Mouse (Mus musculus): ENCODE results near the gene Ttc39a. TPM values are rescaled to one million over a fixed set of nuclear protein-coding genes. Genes with fewer than 3 reads are reported as not detected.

Ttc39a gene
- polyA plus RNA-seq, 1 experiment from 2014 or later, result 12.0 TPM

GRCm38 (mm10) chr4:109412233-109412632, 5.8 kb downstream of the Ttc39a start:
- Histone ChIP-seq H3K27ac (ENCODE audit: low read depth, low read length) (peak overlapping the region; percentile 98), H3K4me1 (replicated peaks; ENCODE audit: control insufficient read depth, insufficient read depth, low read length) (peaks cover 47% of the 10 kb centered on the region), H3K36me3 (ENCODE audit: control insufficient read depth, insufficient read depth, low read length) (no peaks in the 10 kb centered on the region), H3K27me3 (replicated peaks; ENCODE audit: control insufficient read depth, insufficient read depth, low read length) (no peaks in the 10 kb centered on the region), H3K4me3 (ENCODE audit: low read depth, low read length) (no peak overlapping the region), H3K9ac (ENCODE audit: low read depth, low read length) (peak overlapping the region; percentile 61), H3K4me2 (peak overlapping the region; percentile 67), H3K9me3 (ENCODE audit: control insufficient read depth, low read length) (no peaks in the 10 kb centered on the region)
- 78% methylated on average over 5 of the region's 5 CpGs for WGBS
- no peak for ATAC-seq (replicated peaks; ENCODE audit: low FRiP score)
- DNase-seq (ENCODE audit: low spot score), result no peak

DNA sequence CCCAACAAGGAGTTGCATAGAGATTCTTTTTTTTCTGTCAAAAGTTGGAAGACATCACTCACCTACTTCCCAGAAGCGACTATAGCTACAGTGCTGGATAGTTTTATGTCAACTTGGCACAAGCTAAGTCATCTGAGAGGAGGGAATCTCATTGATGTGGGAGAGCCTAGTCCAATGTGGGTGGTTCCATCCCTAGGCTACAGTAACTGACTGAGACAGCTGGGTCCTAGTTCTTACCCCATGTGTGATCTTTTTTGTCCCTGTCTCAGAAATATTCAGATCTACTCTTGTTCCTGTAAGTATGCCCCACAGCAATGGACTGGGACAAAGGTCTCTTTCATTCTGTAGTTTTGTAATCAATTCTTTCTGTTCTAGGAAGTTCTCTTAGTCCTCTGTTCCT, 11.6 kb downstream of the Ttc39a start:
- H3K4me1 ChIP-seq (replicated peaks; ENCODE audit: control insufficient read depth, insufficient read depth, low read length), result peaks cover 8% of the 10 kb centered on the region; the same call in 1 of the 2 replicates
- no peaks in the 10 kb centered on the region for H3K9me3 ChIP-seq (ENCODE audit: control insufficient read depth, low read length)
- H3K4me2 ChIP-seq, result no peak overlapping the region
- ATAC-seq (replicated peaks; ENCODE audit: low FRiP score) (no peak), DNase-seq (ENCODE audit: low spot score) (no peak)
- no peak overlapping the region for H3K9ac ChIP-seq (ENCODE audit: low read depth, low read length)
- H3K4me3 ChIP-seq (ENCODE audit: low read depth, low read length), result no peak overlapping the region
- no peaks in the 10 kb centered on the region for H3K36me3 ChIP-seq (ENCODE audit: control insufficient read depth, insufficient read depth, low read length)
- WGBS, result 82% methylated on average over 1 of the region's 1 CpGs
- H3K27me3 ChIP-seq (replicated peaks; ENCODE audit: control insufficient read depth, insufficient read depth, low read length), result no peaks in the 10 kb centered on the region
- H3K27ac ChIP-seq (ENCODE audit: low read depth, low read length), result no peak overlapping the region

- no peak overlapping the region for H3K27ac ChIP-seq (ENCODE audit: low read depth, low read length)
- no peak overlapping the region for H3K9ac ChIP-seq (ENCODE audit: low read depth, low read length)
- H3K27me3 ChIP-seq (replicated peaks; ENCODE audit: control insufficient read depth, insufficient read depth, low read length), result no peaks in the 10 kb centered on the region
- H3K4me1 ChIP-seq (replicated peaks; ENCODE audit: control insufficient read depth, insufficient read depth, low read length), result peaks cover 8% of the 10 kb centered on the region; the same call in 1 of the 2 replicates
- DNase-seq (ENCODE audit: low spot score) (no peak), ATAC-seq (replicated peaks; ENCODE audit: low FRiP score) (no peak)
- no peak overlapping the region for H3K4me3 ChIP-seq (ENCODE audit: low read depth, low read length)
- 29% methylated on average over 3 of the region's 3 CpGs for WGBS
- H3K9me3 ChIP-seq (ENCODE audit: control insufficient read depth, low read length), result no peaks in the 10 kb centered on the region
- H3K4me2 ChIP-seq, result no peak overlapping the region
- no peaks in the 10 kb centered on the region for H3K36me3 ChIP-seq (ENCODE audit: control insufficient read depth, insufficient read depth, low read length)
These were observed 12.6 kb downstream of the Ttc39a start for GRCm38 (mm10) chr4:109419017-109419416.

GRCm38 (mm10) chr4:109419563-109419962, 13.1 kb downstream of the Ttc39a start:
- 79% methylated on average over 4 of the region's 4 CpGs for WGBS
- H3K9ac ChIP-seq (ENCODE audit: low read depth, low read length), result no peak overlapping the region
- no peak overlapping the region for H3K4me2 ChIP-seq
- no peak for ATAC-seq (replicated peaks; ENCODE audit: low FRiP score)
- H3K9me3 ChIP-seq (ENCODE audit: control insufficient read depth, low read length), result no peaks in the 10 kb centered on the region
- no peaks in the 10 kb centered on the region for H3K36me3 ChIP-seq (ENCODE audit: control insufficient read depth, insufficient read depth, low read length)
- H3K4me1 ChIP-seq (replicated peaks; ENCODE audit: control insufficient read depth, insufficient read depth, low read length), result peaks cover 4% of the 10 kb centered on the region; the same call in 1 of the 2 replicates
- DNase-seq (ENCODE audit: low spot score), result no peak
- H3K27ac ChIP-seq (ENCODE audit: low read depth, low read length), result no peak overlapping the region
- no peak overlapping the region for H3K4me3 ChIP-seq (ENCODE audit: low read depth, low read length)
- H3K27me3 ChIP-seq (replicated peaks; ENCODE audit: control insufficient read depth, insufficient read depth, low read length), result no peaks in the 10 kb centered on the region

DNA sequence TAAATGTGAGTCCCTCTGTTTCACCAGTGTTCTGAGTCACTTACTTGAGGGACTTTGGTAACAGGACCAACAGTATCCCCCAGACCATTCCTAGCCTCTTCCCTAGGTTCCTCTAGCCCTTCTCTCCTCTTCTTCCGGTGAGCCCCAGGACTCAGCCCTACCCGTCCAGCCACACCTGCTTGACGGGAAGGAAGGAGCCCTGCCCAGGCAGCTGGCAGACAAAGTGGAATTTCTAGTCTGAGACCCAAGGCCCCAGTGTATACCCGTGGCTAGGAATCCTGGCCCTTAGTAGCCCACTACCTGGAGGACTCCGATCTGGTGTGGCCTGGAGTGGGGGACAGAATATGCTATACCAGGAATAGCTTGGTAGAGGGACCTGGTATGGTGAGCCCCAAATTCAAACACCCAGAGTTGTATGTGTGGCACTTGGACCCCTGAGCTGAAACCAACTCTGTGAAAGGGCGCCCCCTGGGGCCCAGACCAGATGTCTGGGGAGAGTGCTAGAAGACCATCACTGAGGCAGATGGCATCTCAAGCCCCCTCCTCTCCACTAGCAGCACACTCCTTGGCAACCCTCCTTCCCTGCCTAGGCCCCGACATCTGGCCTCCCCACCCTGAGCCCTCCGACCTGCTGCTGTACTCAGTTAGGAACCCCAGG, 13.8 kb downstream of the Ttc39a start:
- Histone ChIP-seq H3K27me3 (replicated peaks; ENCODE audit: control insufficient read depth, insufficient read depth, low read length) (no peaks in the 10 kb centered on the region), H3K4me1 (replicated peaks; ENCODE audit: control insufficient read depth, insufficient read depth, low read length) (0 out of 2 replicates have a peak, but pooled peaks cover 2% of the 10 kb centered on the region), H3K36me3 (ENCODE audit: control insufficient read depth, insufficient read depth, low read length) (no peaks in the 10 kb centered on the region), H3K27ac (ENCODE audit: low read depth, low read length) (no peak overlapping the region), H3K4me3 (ENCODE audit: low read depth, low read length) (no peak overlapping the region), H3K4me2 (no peak overlapping the region), H3K9me3 (ENCODE audit: control insufficient read depth, low read length) (no peaks in the 10 kb centered on the region), H3K9ac (ENCODE audit: low read depth, low read length) (no peak overlapping the region)
- no peak for DNase-seq (ENCODE audit: low spot score)
- WGBS, result 72% methylated on average over 8 of the region's 8 CpGs
- peak; percentile 17; the same call in 1 of the 2 replicates for ATAC-seq (replicated peaks; ENCODE audit: low FRiP score)

DNA sequence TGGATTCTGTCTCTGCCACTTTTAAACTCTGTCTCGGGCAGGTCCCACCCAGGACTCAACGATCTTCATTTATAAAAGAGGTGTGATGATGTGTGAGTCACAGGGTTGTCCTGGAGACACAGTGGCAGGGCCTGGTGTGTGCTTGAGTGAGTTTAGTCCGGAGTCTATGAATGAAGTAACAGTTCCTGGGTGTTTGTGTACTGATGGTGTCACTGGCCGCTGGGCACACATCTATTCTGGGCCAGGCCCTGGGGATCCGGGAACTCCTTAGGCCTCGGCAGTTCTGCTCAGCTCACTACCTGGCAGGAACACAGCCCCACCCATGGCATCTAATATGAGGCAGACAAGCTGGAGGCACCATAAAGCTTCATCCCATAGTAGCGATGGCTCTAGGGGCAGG, 15.2 kb downstream of the Ttc39a start:
- H3K27ac ChIP-seq (ENCODE audit: low read depth, low read length), result no peak overlapping the region
- ATAC-seq (replicated peaks; ENCODE audit: low FRiP score) (no peak; the same call in 1 of the 2 replicates), DNase-seq (ENCODE audit: low spot score) (no peak)
- no peak overlapping the region for H3K9ac ChIP-seq (ENCODE audit: low read depth, low read length)
- H3K27me3 ChIP-seq (replicated peaks; ENCODE audit: control insufficient read depth, insufficient read depth, low read length), result no peaks in the 10 kb centered on the region
- no peaks in the 10 kb centered on the region for H3K36me3 ChIP-seq (ENCODE audit: control insufficient read depth, insufficient read depth, low read length)
- no peaks in the 10 kb centered on the region for H3K9me3 ChIP-seq (ENCODE audit: control insufficient read depth, low read length)
- no peak overlapping the region for H3K4me3 ChIP-seq (ENCODE audit: low read depth, low read length)
- WGBS, result 87% methylated on average over 7 of the region's 7 CpGs
- H3K4me2 ChIP-seq, result no peak overlapping the region
- H3K4me1 ChIP-seq (replicated peaks; ENCODE audit: control insufficient read depth, insufficient read depth, low read length), result 0 out of 2 replicates have a peak, but pooled peaks cover 2% of the 10 kb centered on the region

DNA sequence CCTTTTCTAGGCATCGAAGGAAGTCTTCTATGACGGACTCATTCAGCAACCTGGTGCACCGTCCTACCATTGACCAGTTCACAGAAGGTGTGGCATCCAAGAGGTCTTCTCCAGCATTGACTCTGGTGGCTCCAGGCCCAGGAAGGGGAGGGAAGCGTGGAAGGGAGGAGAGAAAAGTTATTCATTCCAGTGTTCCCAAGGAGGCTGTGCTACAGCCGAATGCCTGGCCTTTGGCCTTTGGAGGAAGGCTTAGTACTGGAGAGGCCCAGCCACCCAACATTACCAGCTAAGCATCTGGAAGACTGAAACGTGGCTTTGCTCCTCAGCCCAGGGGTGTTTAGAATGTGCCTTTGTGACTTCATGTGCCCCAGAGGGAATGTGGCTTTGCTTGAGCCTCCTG, 16.0 kb downstream of the Ttc39a start:
- Histone ChIP-seq H3K9me3 (ENCODE audit: control insufficient read depth, low read length) (no peaks in the 10 kb centered on the region), H3K36me3 (ENCODE audit: control insufficient read depth, insufficient read depth, low read length) (no peaks in the 10 kb centered on the region), H3K4me1 (replicated peaks; ENCODE audit: control insufficient read depth, insufficient read depth, low read length) (0 out of 2 replicates have a peak, but pooled peaks cover 2% of the 10 kb centered on the region), H3K9ac (ENCODE audit: low read depth, low read length) (no peak overlapping the region), H3K4me3 (ENCODE audit: low read depth, low read length) (no peak overlapping the region), H3K4me2 (no peak overlapping the region), H3K27me3 (replicated peaks; ENCODE audit: control insufficient read depth, insufficient read depth, low read length) (no peaks in the 10 kb centered on the region), H3K27ac (ENCODE audit: low read depth, low read length) (no peak overlapping the region)
- ATAC-seq (replicated peaks; ENCODE audit: low FRiP score) (no peak), DNase-seq (ENCODE audit: low spot score) (no peak)
- 76% methylated on average over 6 of the region's 6 CpGs for WGBS

GRCm38 (mm10) chr4:109423438-109423837, 17.0 kb downstream of the Ttc39a start:
- Histone ChIP-seq H3K27ac (ENCODE audit: low read depth, low read length) (no peak overlapping the region), H3K4me1 (replicated peaks; ENCODE audit: control insufficient read depth, insufficient read depth, low read length) (0 out of 2 replicates have a peak, but pooled peaks cover 2% of the 10 kb centered on the region), H3K9ac (ENCODE audit: low read depth, low read length) (no peak overlapping the region), H3K4me3 (ENCODE audit: low read depth, low read length) (no peak overlapping the region), H3K27me3 (replicated peaks; ENCODE audit: control insufficient read depth, insufficient read depth, low read length) (no peaks in the 10 kb centered on the region), H3K9me3 (ENCODE audit: control insufficient read depth, low read length) (no peaks in the 10 kb centered on the region), H3K36me3 (ENCODE audit: control insufficient read depth, insufficient read depth, low read length) (no peaks in the 10 kb centered on the region), H3K4me2 (no peak overlapping the region)
- DNase-seq (ENCODE audit: low spot score), result no peak
- ATAC-seq (replicated peaks; ENCODE audit: low FRiP score), result no peak
- WGBS, result 69% methylated on average over 2 of the region's 2 CpGs

DNA sequence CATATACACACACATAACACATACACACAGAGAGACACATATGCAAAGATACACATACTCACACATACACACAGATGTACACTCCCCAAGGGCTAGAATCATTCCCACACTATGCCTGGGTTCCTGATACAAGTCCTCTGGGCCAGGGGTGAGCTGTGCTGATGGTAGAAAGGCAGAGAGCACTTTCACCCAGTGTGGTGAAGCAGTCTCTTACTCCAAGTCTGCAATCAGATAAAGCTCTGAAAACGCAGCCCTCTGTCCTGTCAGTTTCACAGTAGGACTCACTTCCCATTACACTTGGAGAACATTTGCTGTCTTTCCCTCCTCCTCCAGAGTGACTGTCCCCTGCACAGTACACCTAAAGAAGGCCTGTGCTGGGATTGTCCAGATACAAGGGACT, 20.6 kb downstream of the Ttc39a start:
- no peak overlapping the region for H3K4me2 ChIP-seq
- H3K9me3 ChIP-seq (ENCODE audit: control insufficient read depth, low read length), result no peaks in the 10 kb centered on the region
- no peak overlapping the region for H3K4me3 ChIP-seq (ENCODE audit: low read depth, low read length)
- no peaks in the 10 kb centered on the region for H3K36me3 ChIP-seq (ENCODE audit: control insufficient read depth, insufficient read depth, low read length)
- H3K4me1 ChIP-seq (replicated peaks; ENCODE audit: control insufficient read depth, insufficient read depth, low read length), result peaks cover 6% of the 10 kb centered on the region
- H3K27me3 ChIP-seq (replicated peaks; ENCODE audit: control insufficient read depth, insufficient read depth, low read length), result no peaks in the 10 kb centered on the region
- ATAC-seq (replicated peaks; ENCODE audit: low FRiP score) (no peak), DNase-seq (ENCODE audit: low spot score) (no peak)
- 30% methylated on average over 1 of the region's 1 CpGs for WGBS
- H3K27ac ChIP-seq (ENCODE audit: low read depth, low read length), result no peak overlapping the region
- H3K9ac ChIP-seq (ENCODE audit: low read depth, low read length), result no peak overlapping the region

Data from liver, embryonic 11.5 days (tissue).